Mouse (Mus musculus) midbrain, embryonic 16.5 days (tissue): Measurements from ENCODE around the gene Ppif. TPM values are rescaled to one million over a fixed set of nuclear protein-coding genes. Genes with fewer than 3 reads are reported as not detected.

Experiments
- ATAC-seq: fragments of 200-750 bp; cut with Nextera tagmentation; 2 replicates; pipeline ENCODE4 v1.8.0; 2017; ENCODE audit warnings: moderate TSS enrichment
- H3K27ac ChIP-seq: fragments of 300-500 bp; sonication (generic); 2 replicates; pipeline ENCODE4 v1.5.1; 2014; ENCODE audit warnings: mild to moderate bottlenecking, low read length, mixed read lengths
- H3K27me3 ChIP-seq: fragments of 300-500 bp; sonication (generic); 2 replicates; pipeline ENCODE4 v1.6.1; 2014; ENCODE audit warnings: low read depth, low read length, mixed read lengths; ENCODE audit not compliant: control insufficient read depth, insufficient read depth
- H3K36me3 ChIP-seq: fragments of 300-500 bp; sonication (generic); 2 replicates; pipeline ENCODE4 v1.6.1; 2014; ENCODE audit warnings: mild to moderate bottlenecking, low read length, moderate library complexity, mixed read lengths; ENCODE audit not compliant: control insufficient read depth, insufficient read depth
- H3K4me1 ChIP-seq: fragments of 300-500 bp; sonication (generic); 2 replicates; pipeline ENCODE4 v1.6.1; 2014; ENCODE audit warnings: mild to moderate bottlenecking, low read length, mixed read lengths; ENCODE audit not compliant: control insufficient read depth, insufficient read depth
- H3K4me2 ChIP-seq: fragments of 300-500 bp; sonication (generic); 2 replicates; pipeline ENCODE4 v1.6.1; 2014; ENCODE audit warnings: mild to moderate bottlenecking, low read length, mixed read lengths
- H3K4me3 ChIP-seq: fragments of 300-500 bp; sonication (generic); 2 replicates; pipeline ENCODE4 v1.5.1; 2014; ENCODE audit warnings: low read depth, mild to moderate bottlenecking, low read length, moderate library complexity, mixed read lengths
- H3K9ac ChIP-seq: fragments of 300-500 bp; sonication (generic); 2 replicates; pipeline ENCODE4 v1.6.1; 2014; ENCODE audit warnings: low read depth, low read length, mixed read lengths
- H3K9me3 ChIP-seq: fragments of 300-500 bp; sonication (generic); replicated peaks from 2 replicates; pipeline ENCODE4 v1.6.1; 2014; ENCODE audit warnings: mild to moderate bottlenecking, low read length, mixed read lengths; ENCODE audit not compliant: control insufficient read depth, poor library complexity, severe bottlenecking
- WGBS: fragments of 180-500 bp; shearing (Covaris S2); extraction: QIAGEN DNeasy Blood & Tissue Kit; methylation state at CpG from one replicate; pipeline ENCODE4 v1.1.7; 2014; 5-methylcytosine and 5-hydroxymethylcytosine counted together
- polyA plus RNA-seq: library from polyadenylated mRNA; unstranded; fragments of >200 nt; fragmentation: Nextera tagmentation; extraction: Ambion mirVana; gene quantifications from 2 replicates; pipeline ENCODE4 v1.2.1, GENCODE M21; 2015

Gene Ppif
- polyA plus RNA-seq: 29.6 and 40.3 TPM in 2 replicates

DNA sequence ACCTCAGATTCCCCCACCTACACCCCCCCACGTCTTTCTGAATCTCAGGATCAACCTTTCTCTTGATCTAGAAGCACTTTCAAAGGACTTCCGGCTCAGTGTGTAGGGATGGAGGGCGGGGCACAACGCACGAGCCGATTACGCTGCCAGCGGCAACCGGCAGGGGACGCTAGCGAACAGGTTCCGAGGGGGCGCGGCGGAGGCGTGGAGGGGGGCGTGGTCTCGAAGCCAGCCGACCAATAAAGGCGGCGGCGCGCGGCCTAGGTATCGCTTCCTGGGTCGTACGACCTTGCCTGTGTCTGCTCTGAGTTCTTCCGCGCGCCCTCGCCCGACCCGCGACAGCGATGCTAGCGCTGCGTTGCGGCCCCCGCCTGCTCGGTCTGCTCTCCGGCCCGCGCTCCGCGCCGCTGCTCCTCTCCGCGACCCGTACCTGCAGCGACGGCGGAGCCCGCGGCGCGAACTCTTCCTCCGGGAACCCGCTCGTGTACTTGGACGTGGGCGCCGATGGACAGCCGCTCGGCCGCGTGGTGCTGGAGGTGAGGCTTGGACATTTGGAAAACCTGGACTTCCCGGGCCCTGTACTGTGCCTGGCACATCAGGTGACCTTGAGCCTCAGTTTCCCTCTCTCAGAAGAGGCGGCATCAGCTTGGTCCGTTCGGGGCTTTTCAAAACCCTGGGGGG, at the start of gene Ppif:
TSS of gene Ppif (plus strand) at position 267 of the 681 bp plus-strand sequence.
- Histone ChIP-seq H3K36me3 (peaks cover 2% of the 10 kb centered on the region), H3K4me2 (peak within 1 kb of the TSS; percentile 98), H3K27me3 (no peaks in the 10 kb centered on the region), H3K4me3 (peak within 1 kb of the TSS; percentile 91), H3K4me1 (peaks cover 18% of the 10 kb centered on the region), H3K27ac (peak within 1 kb of the TSS; percentile 63), H3K9me3 (no peaks in the 10 kb centered on the region), H3K9ac (peak within 1 kb of the TSS; percentile 86)
- whole genome bisulfite sequencing: under 1% methylated on average over 68 of the region's 70 CpGs
- ATAC-seq: peak; percentile 91

DNA sequence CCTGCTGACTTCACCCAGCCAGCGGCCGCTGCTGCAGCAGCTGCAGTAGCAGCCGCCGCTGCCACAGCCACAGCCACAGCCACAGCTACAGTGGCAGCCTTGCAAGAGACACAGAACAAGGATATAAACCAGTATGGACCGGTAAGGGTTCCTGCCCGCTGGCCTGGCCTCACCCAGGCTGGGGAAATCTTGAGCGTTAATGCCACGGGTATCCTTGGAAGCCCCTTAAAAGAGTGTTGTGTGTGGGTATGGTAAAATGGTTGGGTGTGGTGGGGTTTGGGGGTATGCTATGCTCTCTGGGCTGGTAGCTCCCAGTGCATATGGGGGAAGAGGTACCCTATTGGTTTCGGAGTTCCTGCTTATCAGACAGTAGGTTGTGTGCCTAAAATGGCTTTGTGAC, 48.2 kb upstream of the Ppif start:
- ATAC-seq: no peak
- Histone ChIP-seq H3K27me3 (no peaks in the 10 kb centered on the region), H3K9ac (no peak overlapping the region), H3K36me3 (peaks cover 51% of the 10 kb centered on the region), H3K9me3 (no peaks in the 10 kb centered on the region), H3K4me1 (no peaks in the 10 kb centered on the region), H3K27ac (no peak overlapping the region; the same call in 1 of the 2 replicates), H3K4me3 (no peak overlapping the region), H3K4me2 (no peak overlapping the region)
- WGBS: 85% methylated on average over 9 of the region's 9 CpGs

DNA sequence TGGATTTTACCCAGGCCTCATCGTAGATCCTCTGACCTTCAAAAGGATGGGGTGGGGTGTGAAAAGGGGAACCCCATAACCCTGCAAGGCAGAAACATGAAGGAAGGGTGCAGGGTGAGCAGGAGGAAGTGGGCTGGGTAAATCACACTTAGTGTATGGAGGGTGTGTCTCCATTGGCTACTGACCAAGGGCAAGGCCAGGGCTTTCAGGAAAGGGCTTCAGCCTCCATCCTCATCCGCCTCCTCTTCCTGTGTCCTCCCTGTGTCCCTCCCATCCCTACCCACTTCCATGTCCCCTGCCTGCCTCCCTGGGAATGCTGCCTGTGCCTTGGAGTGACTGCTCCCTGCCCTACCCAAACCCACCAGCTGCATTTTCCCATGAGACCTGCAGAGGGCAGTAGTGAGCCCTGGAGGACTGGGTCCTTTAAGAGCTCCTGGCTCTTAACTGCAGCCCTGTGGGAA, 47.8 kb upstream of the Ppif start:
- Histone ChIP-seq H3K36me3 (peaks cover 56% of the 10 kb centered on the region), H3K9ac (no peak overlapping the region), H3K4me3 (no peak overlapping the region), H3K4me2 (no peak overlapping the region), H3K27me3 (no peaks in the 10 kb centered on the region), H3K9me3 (no peaks in the 10 kb centered on the region), H3K27ac (no peak overlapping the region; the same call in 1 of the 2 replicates), H3K4me1 (no peaks in the 10 kb centered on the region)
- 72% methylated on average over 2 of the region's 2 CpGs for WGBS
- 0 out of 2 replicates have a peak, but pooled peaks have one; percentile 37 for ATAC-seq

DNA sequence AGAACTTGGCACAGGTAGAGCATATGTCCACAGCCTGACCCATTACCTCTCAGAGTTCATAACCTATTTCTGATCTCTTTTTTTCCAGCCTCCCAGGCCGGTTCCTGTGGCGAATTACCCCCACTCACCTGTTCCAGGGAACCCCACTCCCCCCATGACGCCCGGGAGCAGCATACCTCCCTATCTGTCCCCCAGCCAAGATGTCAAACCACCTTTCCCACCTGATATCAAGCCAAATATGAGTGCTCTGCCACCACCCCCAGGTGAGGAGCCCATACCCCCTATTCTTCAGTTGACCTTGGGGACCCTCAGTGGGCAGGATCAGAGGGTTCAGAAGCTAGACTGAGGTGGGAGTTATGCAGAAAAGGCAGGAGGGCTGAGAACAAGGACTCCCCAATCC, 42.8 kb upstream of the Ppif start:
- no peak for ATAC-seq
- Histone ChIP-seq H3K9ac (no peak overlapping the region), H3K4me1 (no peaks in the 10 kb centered on the region), H3K27ac (no peak overlapping the region), H3K36me3 (peaks cover 63% of the 10 kb centered on the region), H3K27me3 (no peaks in the 10 kb centered on the region), H3K4me2 (no peak overlapping the region), H3K9me3 (no peaks in the 10 kb centered on the region), H3K4me3 (no peak overlapping the region)
- 98% methylated on average over 4 of the region's 4 CpGs for WGBS

DNA sequence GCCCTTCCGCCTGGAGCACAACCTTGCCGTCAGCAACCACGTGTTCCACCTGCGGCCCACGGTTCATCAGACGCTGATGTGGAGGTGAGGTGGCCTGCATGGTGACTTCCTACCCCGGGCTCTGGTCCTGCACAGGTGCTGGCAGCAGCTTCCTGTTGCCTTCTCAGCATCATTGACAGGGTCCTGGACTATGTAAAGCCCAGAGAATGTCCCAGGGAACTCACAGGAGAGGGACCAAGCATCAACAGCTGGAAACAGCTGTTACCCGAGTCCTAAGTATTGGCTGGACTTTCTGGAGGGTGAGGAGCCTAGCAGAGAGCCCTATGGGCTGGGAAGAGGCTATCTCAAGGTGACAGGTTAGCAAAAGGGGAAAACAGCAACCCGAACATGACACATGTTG, 42.0 kb upstream of the Ppif start:
- Histone ChIP-seq H3K4me2 (no peak overlapping the region), H3K9ac (no peak overlapping the region), H3K27me3 (no peaks in the 10 kb centered on the region), H3K4me1 (no peaks in the 10 kb centered on the region), H3K4me3 (no peak overlapping the region), H3K9me3 (no peaks in the 10 kb centered on the region), H3K36me3 (peaks cover 67% of the 10 kb centered on the region), H3K27ac (no peak overlapping the region)
- ATAC-seq: no peak
- WGBS: 94% methylated on average over 9 of the region's 9 CpGs

DNA sequence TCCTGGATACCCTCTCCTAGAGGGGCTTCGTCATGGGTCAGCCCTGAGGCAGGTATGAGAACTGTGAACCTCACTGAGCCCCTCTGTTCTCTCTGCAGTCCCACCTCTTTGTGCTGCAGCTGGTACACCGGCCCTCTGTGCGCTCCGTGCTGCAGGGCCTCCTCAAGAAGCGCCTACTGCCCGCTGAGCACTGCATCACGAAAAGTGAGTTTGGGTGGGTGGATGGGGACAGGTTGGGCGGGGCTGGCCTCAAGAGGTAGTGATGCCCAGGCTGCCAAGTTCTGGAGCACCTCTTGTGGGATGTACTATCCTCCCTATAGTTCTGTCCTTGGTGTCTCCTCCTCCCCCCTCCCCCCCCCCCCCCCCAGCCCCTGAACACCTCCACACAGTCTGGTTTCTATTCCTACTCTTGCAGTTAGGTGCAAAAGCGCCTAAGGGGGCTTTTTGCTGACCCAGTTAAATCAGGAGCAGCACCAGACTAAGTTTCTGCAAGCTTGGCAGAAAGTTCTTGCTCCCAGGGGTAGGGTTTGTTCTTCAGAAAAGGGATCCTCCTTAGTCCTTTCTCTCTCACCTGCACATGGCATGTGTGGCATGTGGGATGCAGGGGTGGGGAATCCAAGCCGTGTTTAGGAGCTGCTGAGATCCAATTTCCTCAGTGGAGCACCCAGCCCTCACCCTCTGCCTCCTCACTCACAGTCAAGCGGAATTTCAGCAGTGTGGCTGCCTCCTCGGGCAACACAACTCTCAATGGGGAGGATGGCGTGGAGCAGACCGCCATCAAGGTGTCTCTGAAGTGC, 39.4 kb upstream of the Ppif start:
- Histone ChIP-seq H3K27ac (no peak overlapping the region), H3K27me3 (no peaks in the 10 kb centered on the region), H3K4me3 (no peak overlapping the region), H3K9ac (no peak overlapping the region), H3K9me3 (no peaks in the 10 kb centered on the region), H3K4me2 (no peak overlapping the region), H3K36me3 (peaks cover 76% of the 10 kb centered on the region), H3K4me1 (no peaks in the 10 kb centered on the region)
- ATAC-seq: no peak
- WGBS: 97% methylated on average over 14 of the region's 14 CpGs

DNA sequence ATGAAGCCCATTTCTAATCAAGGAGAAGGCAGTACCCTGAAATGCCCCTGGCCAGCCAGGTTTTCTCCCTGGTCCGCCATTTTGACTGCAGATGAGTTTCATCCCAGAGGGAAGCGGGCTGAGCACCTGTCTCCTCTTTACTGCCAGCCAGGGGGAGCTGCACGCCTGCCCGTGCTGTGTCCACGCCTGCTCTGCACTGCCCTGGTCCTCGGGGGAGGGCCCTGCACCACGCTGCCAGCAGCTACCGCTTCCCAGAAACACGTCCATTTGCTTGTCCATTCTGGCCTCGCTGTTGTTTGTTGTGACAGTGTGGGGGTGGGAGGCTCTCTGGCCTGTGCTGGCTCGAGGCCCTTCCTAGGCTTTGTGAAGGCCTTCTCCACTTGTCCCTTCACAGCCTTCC, 33.3 kb upstream of the Ppif start:
- Histone ChIP-seq H3K27ac (no peak overlapping the region; the same call in 1 of the 2 replicates), H3K9me3 (no peaks in the 10 kb centered on the region), H3K36me3 (peaks cover 68% of the 10 kb centered on the region), H3K4me3 (no peak overlapping the region), H3K27me3 (no peaks in the 10 kb centered on the region), H3K4me2 (no peak overlapping the region), H3K9ac (no peak overlapping the region), H3K4me1 (no peaks in the 10 kb centered on the region)
- WGBS: 62% methylated on average over 9 of the region's 11 CpGs
- no peak for ATAC-seq

DNA sequence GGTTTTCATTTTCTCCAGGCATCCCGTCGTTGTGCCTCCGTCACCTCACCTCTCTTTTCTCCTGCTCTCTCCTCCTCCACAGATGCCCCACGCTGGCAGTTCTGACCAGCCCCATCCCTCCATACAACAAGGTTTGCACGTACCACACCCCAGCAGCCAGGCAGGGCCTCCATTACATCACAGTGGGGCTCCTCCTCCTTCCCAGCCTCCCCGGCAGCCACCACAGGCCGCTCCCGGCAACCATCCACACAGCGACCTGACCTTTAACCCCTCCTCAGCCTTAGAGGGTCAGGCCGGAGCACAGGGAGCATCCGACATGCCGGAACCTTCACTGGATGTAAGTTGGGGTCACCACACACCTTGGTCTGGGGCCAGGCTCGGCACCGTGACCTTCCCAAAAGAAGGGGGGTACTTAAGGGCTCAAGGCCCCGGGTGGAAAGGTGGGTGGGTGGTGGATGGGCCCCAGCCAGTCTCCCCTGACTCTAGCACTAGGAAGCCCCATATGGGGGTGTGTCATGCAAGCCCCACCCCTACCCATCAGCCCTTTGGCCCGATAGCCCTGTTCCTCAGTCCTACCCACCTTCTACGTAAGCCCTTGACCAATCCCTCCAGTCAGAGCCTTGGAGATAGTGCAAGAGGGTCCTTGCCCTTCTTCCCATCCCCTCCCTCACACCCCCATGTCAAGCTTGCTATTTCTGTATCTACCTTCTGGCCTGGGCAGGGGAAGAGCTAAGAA, 32.6 kb upstream of the Ppif start:
- Histone ChIP-seq H3K36me3 (peaks cover 63% of the 10 kb centered on the region), H3K4me3 (no peak overlapping the region), H3K4me2 (no peak overlapping the region), H3K27me3 (no peaks in the 10 kb centered on the region), H3K27ac (no peak overlapping the region), H3K9me3 (no peaks in the 10 kb centered on the region), H3K9ac (no peak overlapping the region), H3K4me1 (no peaks in the 10 kb centered on the region)
- WGBS: 76% methylated on average over 17 of the region's 17 CpGs
- no peak for ATAC-seq
